Comparison of ENCODE assay signal across 20 mouse cellular contexts in the genomic region with DNA sequence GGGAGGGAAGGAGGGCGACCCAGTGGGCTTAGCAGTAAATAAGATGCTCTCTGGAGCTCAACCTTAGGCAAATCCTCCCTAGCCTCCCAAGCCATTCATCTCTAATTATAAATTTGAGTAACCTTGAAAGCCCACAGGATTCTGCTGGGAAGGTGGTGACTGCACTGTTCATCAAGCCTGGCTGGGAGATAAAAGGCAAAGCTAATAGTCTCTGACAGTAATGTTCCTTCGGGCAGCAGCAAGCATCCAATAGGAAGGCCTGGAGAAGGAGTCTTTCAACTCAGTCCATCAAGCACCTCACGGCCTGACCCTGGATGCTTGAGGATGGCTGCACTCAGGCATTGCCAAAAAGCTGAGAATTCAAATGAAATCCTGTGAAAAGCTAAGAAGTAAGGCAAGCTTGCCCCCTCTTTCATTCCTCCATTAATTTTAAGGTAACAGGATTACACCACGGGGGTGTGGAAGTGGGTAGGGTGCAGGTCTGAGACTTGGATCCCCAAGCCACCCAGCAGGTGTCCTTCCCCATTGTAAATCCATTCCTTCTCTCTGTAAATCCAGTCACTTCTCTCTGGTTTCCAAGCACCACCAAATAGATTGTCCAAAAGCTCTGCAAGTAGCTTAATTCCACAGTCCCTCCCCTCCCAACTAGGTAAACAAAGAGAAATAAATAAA. TPM values are rescaled to one million over a fixed set of nuclear protein-coding genes. Genes with fewer than 3 reads are reported as not detected.
DNase-seq lines count a peak whose midpoint lies in the region; ATAC-seq and TF ChIP-seq lines count a peak whose summit lies in the region.
"Had no signal": no experiment of that assay in that cellular context is flagged by ENCODE, and none has a peak within 500 bp of the region (broad histone marks: within the 10 kb centered on the region; RNA-seq: fewer than 3 reads in every experiment).

No protein-coding gene starts in this region.

- peak; percentile 64 for ATAC-seq in hindbrain, embryonic 11.5 days (ENCODE audit: low FRiP score)
- ATAC-seq in hindbrain, postnatal 0 days: no peak
- no peak for ATAC-seq in hindbrain, embryonic 15.5 days (ENCODE audit: low FRiP score, low read depth)
- ATAC-seq in midbrain, postnatal 0 days (ENCODE audit: low FRiP score): peak; percentile 69
- no peak for ATAC-seq in megakaryocyte, adult 5-6 weeks (ENCODE audit: poor library complexity, severe bottlenecking)
- ATAC-seq: intestine, postnatal 0 days; lung, postnatal 0 days had no signal

- TF ChIP-seq CTCF in hindbrain, postnatal 0 days (IDR thresholded peaks at IDR 0.05; ENCODE audit: low read depth): no peak
- TF ChIP-seq CTCF in brain, embryonic 14.5 days (IDR thresholded peaks at IDR 0.05; ENCODE audit: borderline replicate concordance, extremely low read depth, insufficient read depth, insufficient read length): no peak
- no peak for TF ChIP-seq CTCF in midbrain, postnatal 0 days (IDR thresholded peaks at IDR 0.05)

- H3K9ac ChIP-seq in hindbrain, embryonic 11.5 days (ENCODE audit: low read depth, low read length): no peak overlapping the region
- H3K9ac ChIP-seq in hindbrain, postnatal 0 days (replicated peaks; ENCODE audit: low read length): no peak overlapping the region
- H3K9ac ChIP-seq in hindbrain, embryonic 15.5 days: no peak overlapping the region
- H3K9ac ChIP-seq in midbrain, postnatal 0 days (replicated peaks; ENCODE audit: low read length, poor library complexity, severe bottlenecking): no peak overlapping the region
- H3K9ac ChIP-seq: heart, embryonic 12.5 days; limb, embryonic 12.5 days; liver, embryonic 14.5 days had no signal

- no peak overlapping the region for H3K27ac ChIP-seq in hindbrain, embryonic 11.5 days (ENCODE audit: low read depth, low read length)
- no peak overlapping the region for H3K27ac ChIP-seq in hindbrain, postnatal 0 days
- 0 out of 2 replicates have a peak overlapping the region, but pooled peaks have one; percentile 11 for H3K27ac ChIP-seq in hindbrain, embryonic 15.5 days (replicated peaks)
- H3K27ac ChIP-seq in midbrain, postnatal 0 days (ENCODE audit: low read depth, low read length): no peak overlapping the region
- H3K27ac ChIP-seq: layer of hippocampus, adult 2 months; left cerebral cortex, adult 2 months; limb, embryonic 12.5 days; liver, embryonic 14.5 days had no signal

- DNase-seq in hindbrain, embryonic 11.5 days (ENCODE audit: low spot score): no peak
- no peak for DNase-seq in hindbrain, postnatal 0 days (ENCODE audit: low spot score)
- DNase-seq in brain, embryonic 14.5 days (ENCODE audit: low read depth): peak; percentile 80
- DNase-seq in midbrain, postnatal 0 days (ENCODE audit: low spot score): no peak
- DNase-seq in urinary bladder, postnatal 4 days (ENCODE audit: low spot score in 2 of 2): no peak
- DNase-seq in yolk sac, embryonic 10.5 days (ENCODE audit: low spot score): no peak
- DNase-seq: cerebellum, adult 11-12 months; gastrocnemius, postnatal 25 days; heart, postnatal 36 days; right cerebral cortex, postnatal 14 days had no signal

- no peaks in the 10 kb centered on the region for H3K9me3 ChIP-seq in hindbrain, embryonic 11.5 days (ENCODE audit: control insufficient read depth, low read length)
- no peaks in the 10 kb centered on the region for H3K9me3 ChIP-seq in hindbrain, postnatal 0 days (ENCODE audit: low read length)
- no peaks in the 10 kb centered on the region for H3K9me3 ChIP-seq in hindbrain, embryonic 15.5 days
- no peaks in the 10 kb centered on the region for H3K9me3 ChIP-seq in midbrain, postnatal 0 days (ENCODE audit: low read length)
- H3K9me3 ChIP-seq: heart, embryonic 12.5 days; limb, embryonic 12.5 days had no signal

- H3K27me3 ChIP-seq in hindbrain, embryonic 11.5 days (ENCODE audit: control insufficient read depth, insufficient read depth, low read length): no peaks in the 10 kb centered on the region
- no peaks in the 10 kb centered on the region for H3K27me3 ChIP-seq in hindbrain, postnatal 0 days (ENCODE audit: insufficient read depth, low read length)
- no peaks in the 10 kb centered on the region for H3K27me3 ChIP-seq in hindbrain, embryonic 15.5 days
- no peaks in the 10 kb centered on the region for H3K27me3 ChIP-seq in midbrain, postnatal 0 days (ENCODE audit: insufficient read depth, low read length)
- H3K27me3 ChIP-seq: heart, embryonic 12.5 days; limb, embryonic 12.5 days had no signal

- WGBS in hindbrain, embryonic 11.5 days: 48% methylated on average over 4 of the region's 4 CpGs
- WGBS in hindbrain, postnatal 0 days: 41% methylated on average over 4 of the region's 4 CpGs
- 41% methylated on average over 4 of the region's 4 CpGs for WGBS in hindbrain, embryonic 15.5 days
- 12% methylated on average over 4 of the region's 4 CpGs for WGBS in midbrain, postnatal 0 days

- no peaks in the 10 kb centered on the region for H3K4me1 ChIP-seq in hindbrain, embryonic 11.5 days (replicated peaks; ENCODE audit: control insufficient read depth, insufficient read depth, low read length)
- no peaks in the 10 kb centered on the region; the same call in 1 of the 2 replicates for H3K4me1 ChIP-seq in hindbrain, postnatal 0 days (ENCODE audit: insufficient read depth, low read length)
- H3K4me1 ChIP-seq in hindbrain, embryonic 15.5 days (replicated peaks): peaks cover 9% of the 10 kb centered on the region; the same call in 1 of the 2 replicates
- H3K4me1 ChIP-seq in midbrain, postnatal 0 days (ENCODE audit: insufficient read depth, low read length): no peaks in the 10 kb centered on the region
- H3K4me1 ChIP-seq: heart, embryonic 12.5 days had no signal

- no peak overlapping the region for H3K4me2 ChIP-seq in hindbrain, embryonic 11.5 days (replicated peaks; ENCODE audit: low read depth, low read length)
- H3K4me2 ChIP-seq in hindbrain, postnatal 0 days (ENCODE audit: low read depth, low read length): no peak overlapping the region
- no peak overlapping the region for H3K4me2 ChIP-seq in hindbrain, embryonic 15.5 days
- H3K4me2 ChIP-seq in midbrain, postnatal 0 days (ENCODE audit: low read depth, low read length, poor library complexity, severe bottlenecking): no peak overlapping the region
- H3K4me2 ChIP-seq: heart, embryonic 12.5 days; limb, embryonic 12.5 days had no signal

- no peak for TF ChIP-seq POLR2A in brain, embryonic 14.5 days (IDR thresholded peaks at IDR 0.05; ENCODE audit: borderline replicate concordance, extremely low read depth, insufficient read depth, insufficient read length, poor library complexity, severe bottlenecking)

- H3K4me3 ChIP-seq in hindbrain, embryonic 11.5 days (ENCODE audit: low read depth, low read length): no peak overlapping the region
- H3K4me3 ChIP-seq in hindbrain, postnatal 0 days (ENCODE audit: low read length): no peak overlapping the region
- no peak overlapping the region for H3K4me3 ChIP-seq in hindbrain, embryonic 15.5 days
- H3K4me3 ChIP-seq in midbrain, postnatal 0 days (ENCODE audit: low read depth, low read length): no peak overlapping the region
- H3K4me3 ChIP-seq: erythroblast, embryonic 14.5 days; heart, embryonic 12.5 days; layer of hippocampus, adult 2 months; left cerebral cortex, adult 2 months; limb, embryonic 12.5 days had no signal

- no peaks in the 10 kb centered on the region for H3K36me3 ChIP-seq in hindbrain, embryonic 11.5 days (ENCODE audit: control insufficient read depth, insufficient read depth, low read length)
- no peaks in the 10 kb centered on the region for H3K36me3 ChIP-seq in hindbrain, postnatal 0 days (ENCODE audit: insufficient read depth, low read length)
- no peaks in the 10 kb centered on the region for H3K36me3 ChIP-seq in hindbrain, embryonic 15.5 days
- no peaks in the 10 kb centered on the region for H3K36me3 ChIP-seq in midbrain, postnatal 0 days (ENCODE audit: insufficient read depth, low read length)
- H3K36me3 ChIP-seq: heart, embryonic 12.5 days; limb, embryonic 12.5 days had no signal

RNA-seq across cellular contexts. Expression of a gene that starts 20.1 kb away (rescaled TPM):
- polyA plus RNA-seq in hindbrain, embryonic 11.5 days (2014; fragmentation: Nextera tagmentation; extraction: Ambion mirVana): 34.6 and 40.3 TPM in 2 replicates
- total RNA-seq in hindbrain, postnatal 0 days (2014; rRNA removed): 10.7 and 11.7 TPM in 2 replicates
- 3.7 and 4.1 TPM in 2 replicates for polyA plus RNA-seq in hindbrain, postnatal 0 days (2015; fragmentation: Nextera tagmentation; extraction: Ambion mirVana)
- 17.2 and 20.9 TPM in 2 replicates for polyA plus RNA-seq in brain, embryonic 14.5 days (2012; rRNA removed)
- polyA plus RNA-seq in hindbrain, embryonic 15.5 days (2015; fragmentation: Nextera tagmentation; extraction: Ambion mirVana): 7.4 and 8.5 TPM in 2 replicates
- 19.2 and 23.5 TPM in 2 replicates for total RNA-seq in midbrain, postnatal 0 days (2014; rRNA removed)
- 5.4 and 5.6 TPM in 2 replicates for polyA plus RNA-seq in midbrain, postnatal 0 days (2015; fragmentation: Nextera tagmentation; extraction: Ambion mirVana)
- total RNA-seq in megakaryocyte, adult 5-6 weeks (2015): not detected in 2 replicates
- total RNA-seq in megakaryocyte, adult 5-6 weeks (2017): not detected in 2 replicates
- total RNA-seq: gastrocnemius, postnatal 25 days had no signal
- polyA plus RNA-seq: erythroblast, embryonic 14.5 days had no signal

RNA-seq across cellular contexts. Expression of a gene that starts 50.1 kb away (rescaled TPM):
- polyA plus RNA-seq in hindbrain, embryonic 11.5 days (2014; fragmentation: Nextera tagmentation; extraction: Ambion mirVana): 3.7 TPM in 2 replicates
- 6.4 and 9.5 TPM in 2 replicates for total RNA-seq in hindbrain, postnatal 0 days (2014; rRNA removed)
- polyA plus RNA-seq in hindbrain, postnatal 0 days (2015; fragmentation: Nextera tagmentation; extraction: Ambion mirVana): 10.9 and 12.9 TPM in 2 replicates
- polyA plus RNA-seq in brain, embryonic 14.5 days (2012; rRNA removed): 2.4 and 4.0 TPM in 2 replicates
- polyA plus RNA-seq in hindbrain, embryonic 15.5 days (2015; fragmentation: Nextera tagmentation; extraction: Ambion mirVana): 6.7 and 7.1 TPM in 2 replicates
- total RNA-seq in midbrain, postnatal 0 days (2014; rRNA removed): 10.3 and 10.6 TPM in 2 replicates
- 10.9 and 11.6 TPM in 2 replicates for polyA plus RNA-seq in midbrain, postnatal 0 days (2015; fragmentation: Nextera tagmentation; extraction: Ambion mirVana)
- 1.1 and 2.1 TPM in 2 replicates for total RNA-seq in megakaryocyte, adult 5-6 weeks (2015)
- total RNA-seq in megakaryocyte, adult 5-6 weeks (2017): 2.0 and 3.0 TPM in 2 replicates
- polyA plus RNA-seq: erythroblast, embryonic 14.5 days had no signal

Comparison
In these comparisons a context has a peak if more than half of its experiments do, and no peak if none do; other contexts are left out.
1. ATAC-seq: peak in hindbrain, embryonic 11.5 days (single experiment) and midbrain, postnatal 0 days (single experiment); none in hindbrain, postnatal 0 days (single experiment), hindbrain, embryonic 15.5 days (single experiment) and megakaryocyte, adult 5-6 weeks (single experiment).